Mouse (Mus musculus) neural tube, embryonic 11.5 days (tissue): ENCODE results near the gene Ccdc88c. TPM values are rescaled to one million over a fixed set of nuclear protein-coding genes. Genes with fewer than 3 reads are reported as not detected.

Experiments
- ATAC-seq: fragments of 200-750 bp; cut with Nextera tagmentation; 2 replicates; pipeline ENCODE4 v1.8.0; 2017; ENCODE audit warnings: moderate number of reproducible peaks, mild to moderate bottlenecking, moderate TSS enrichment, moderate library complexity; ENCODE audit not compliant: insufficient read depth, low FRiP score, low TSS enrichment
- DNase-seq: peaks from one replicate; pipeline ENCODE4 v3.0.0-alpha.2; 2015; ENCODE audit warnings: low spot score
- H3K27ac ChIP-seq: fragments of 300-500 bp; sonication (generic); 2 replicates; pipeline ENCODE4 v1.5.1; 2014; ENCODE audit warnings: low read depth, mild to moderate bottlenecking, low read length
- H3K27me3 ChIP-seq: fragments of 300-500 bp; sonication (generic); 2 replicates; pipeline ENCODE4 v1.6.1; 2014; ENCODE audit warnings: mild to moderate bottlenecking, low read length, mixed read lengths; ENCODE audit not compliant: control insufficient read depth, insufficient read depth
- H3K36me3 ChIP-seq: fragments of 300-500 bp; sonication (generic); 2 replicates; pipeline ENCODE4 v1.6.1; 2014; ENCODE audit warnings: mild to moderate bottlenecking, low read length, moderate library complexity, mixed read lengths; ENCODE audit not compliant: control insufficient read depth, insufficient read depth
- H3K4me1 ChIP-seq: fragments of 300-500 bp; sonication (generic); 2 replicates; pipeline ENCODE4 v1.6.1; 2014; ENCODE audit warnings: low read length, mixed read lengths; ENCODE audit not compliant: control insufficient read depth, insufficient read depth
- H3K4me2 ChIP-seq: fragments of 300-500 bp; sonication (generic); 2 replicates; pipeline ENCODE4 v1.6.1; 2014; ENCODE audit warnings: low read depth, mild to moderate bottlenecking, moderate library complexity
- H3K4me3 ChIP-seq: fragments of 300-500 bp; sonication (generic); 2 replicates; pipeline ENCODE4 v1.5.1; 2014; ENCODE audit warnings: low read depth, low read length
- H3K9ac ChIP-seq: fragments of 300-500 bp; sonication (generic); 2 replicates; pipeline ENCODE4 v1.6.1; 2014; ENCODE audit warnings: mild to moderate bottlenecking, low read length
- H3K9me3 ChIP-seq: fragments of 300-500 bp; sonication (generic); 2 replicates; pipeline ENCODE4 v1.6.1; 2016; ENCODE audit warnings: low read length; ENCODE audit not compliant: control insufficient read depth
- WGBS: fragments of 180-500 bp; shearing (Covaris S2); extraction: QIAGEN DNeasy Blood & Tissue Kit; methylation state at CpG from one replicate; pipeline ENCODE4 v1.1.7; 2014; 5-methylcytosine and 5-hydroxymethylcytosine counted together
- polyA plus RNA-seq: library from polyadenylated mRNA; unstranded; fragments of >200 nt; fragmentation: Nextera tagmentation; extraction: Ambion mirVana; gene quantifications from 2 replicates; pipeline ENCODE4 v1.2.1, GENCODE M21; 2014

The Ccdc88c gene
- polyA plus RNA-seq, 1 experiment from 2014 or later: 11.8 TPM

DNA sequence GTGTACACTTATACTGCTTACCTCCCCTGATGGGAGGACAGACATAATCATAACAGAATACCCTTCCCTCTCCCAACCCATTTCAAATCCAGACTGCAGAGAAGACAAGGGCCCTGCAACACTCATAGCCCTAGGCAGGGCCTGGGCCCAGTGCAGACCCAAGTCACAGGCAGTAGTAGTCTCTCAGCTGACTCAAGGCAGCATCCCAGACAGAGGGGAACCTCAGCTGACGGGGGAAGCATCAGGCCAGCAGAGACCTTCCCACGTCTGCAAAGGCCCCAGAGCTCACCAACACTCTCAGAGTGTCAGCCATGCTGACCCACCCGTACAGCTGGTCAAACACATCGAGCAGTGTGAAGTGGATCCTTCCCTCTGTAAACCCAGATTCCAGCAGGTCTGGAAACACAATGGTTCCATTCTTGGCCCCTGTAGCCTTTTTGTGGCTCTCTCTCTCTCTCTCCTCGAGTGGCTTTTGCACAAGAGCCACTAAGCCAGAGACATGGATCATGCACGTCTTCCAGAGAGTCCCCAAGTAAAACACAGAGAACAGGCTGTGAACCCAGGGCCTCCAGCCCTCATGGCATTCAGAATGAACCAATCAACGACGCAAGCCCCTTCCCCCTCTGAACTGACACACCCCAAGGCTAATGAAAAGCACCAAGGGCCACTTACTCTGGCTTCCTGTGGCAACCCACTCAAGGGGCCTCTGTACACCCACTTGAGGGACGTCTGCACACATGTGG lies 7.2 kb downstream of the Ccdc88c start:
- Histone ChIP-seq H3K4me2 (no peak overlapping the region), H3K4me3 (no peak overlapping the region), H3K36me3 (no peaks in the 10 kb centered on the region), H3K4me1 (peaks cover 23% of the 10 kb centered on the region), H3K9me3 (no peaks in the 10 kb centered on the region), H3K27me3 (no peaks in the 10 kb centered on the region), H3K27ac (no peak overlapping the region), H3K9ac (no peak overlapping the region)
- WGBS: 74% methylated on average over 9 of the region's 9 CpGs
- ATAC-seq (no peak), DNase-seq (no peak)

DNA sequence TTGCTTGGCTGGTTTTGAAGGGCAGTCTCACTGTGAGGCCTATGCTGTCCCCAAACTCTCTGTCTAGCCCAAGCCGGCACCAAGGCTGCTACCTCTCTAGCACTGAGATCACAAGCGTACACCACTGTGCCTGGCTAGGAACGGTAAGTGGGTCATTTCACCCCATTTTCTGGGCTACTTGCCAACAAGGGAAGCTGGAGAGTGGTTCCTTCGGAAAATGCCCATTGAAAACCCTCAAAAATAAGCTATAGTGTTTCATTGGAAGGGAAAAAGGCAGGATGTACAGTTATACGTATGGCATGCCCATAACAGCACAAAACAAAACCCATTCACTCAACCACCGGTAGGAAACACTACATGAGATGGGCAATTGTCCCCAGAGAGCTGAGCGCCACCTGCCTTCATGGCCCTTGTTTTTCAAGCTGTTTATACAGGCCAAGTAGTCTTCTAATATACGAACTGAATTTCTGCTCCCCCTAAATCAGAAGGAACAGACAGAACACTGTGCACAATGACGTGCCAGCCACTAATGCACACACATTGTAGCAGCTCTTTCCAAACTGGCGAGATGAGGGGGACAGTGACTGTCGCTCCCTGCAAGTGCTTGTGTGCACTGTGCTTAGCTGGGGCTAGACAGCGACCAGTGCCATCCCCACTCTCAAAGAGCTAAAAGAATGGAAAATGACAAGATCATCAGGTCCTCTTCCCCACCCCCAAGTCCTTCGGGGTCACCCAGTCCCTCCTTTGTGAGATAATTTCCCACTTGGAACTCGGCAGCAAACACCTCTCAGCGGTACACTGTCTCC lies 8.4 kb downstream of the Ccdc88c start:
- H3K4me3 ChIP-seq: no peak overlapping the region
- no peak overlapping the region for H3K4me2 ChIP-seq
- DNase-seq (no peak), ATAC-seq (no peak)
- peaks cover 13% of the 10 kb centered on the region for H3K4me1 ChIP-seq
- H3K9me3 ChIP-seq: no peaks in the 10 kb centered on the region
- H3K9ac ChIP-seq: no peak overlapping the region
- WGBS: 91% methylated on average over 15 of the region's 15 CpGs
- H3K36me3 ChIP-seq: no peaks in the 10 kb centered on the region
- no peak overlapping the region for H3K27ac ChIP-seq
- H3K27me3 ChIP-seq: no peaks in the 10 kb centered on the region

GRCm38 (mm10) chr12:101019443-101019842 lies 9.4 kb downstream of the Ccdc88c start:
- H3K4me1 ChIP-seq: peaks cover 16% of the 10 kb centered on the region
- H3K4me2 ChIP-seq: no peak overlapping the region
- no peaks in the 10 kb centered on the region for H3K36me3 ChIP-seq
- H3K9ac ChIP-seq: no peak overlapping the region
- H3K4me3 ChIP-seq: no peak overlapping the region
- no peak overlapping the region for H3K27ac ChIP-seq
- 89% methylated on average over 7 of the region's 7 CpGs for WGBS
- H3K9me3 ChIP-seq: no peaks in the 10 kb centered on the region
- no peak for DNase-seq
- no peaks in the 10 kb centered on the region for H3K27me3 ChIP-seq
- ATAC-seq: no peak

DNA sequence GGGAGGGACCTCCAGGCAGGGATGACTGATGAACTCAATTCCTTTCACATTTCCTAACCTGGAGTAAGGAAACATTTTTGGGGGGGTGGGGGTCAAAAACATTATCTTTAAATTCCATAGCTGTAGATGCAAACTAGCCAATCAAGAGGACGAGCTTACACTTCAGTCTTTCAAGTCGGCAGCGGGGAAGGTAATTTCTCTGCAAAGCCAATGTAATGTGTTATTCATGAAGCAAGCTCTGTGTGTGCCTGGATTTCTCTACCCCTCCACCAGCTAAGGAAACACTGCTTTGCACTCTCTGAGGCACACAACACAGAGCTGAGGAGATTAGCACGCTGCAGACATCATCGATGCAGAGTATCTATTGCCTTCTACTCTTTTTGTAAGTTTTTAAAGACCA lies 9.8 kb downstream of the Ccdc88c start:
- H3K36me3 ChIP-seq: no peaks in the 10 kb centered on the region
- no peak overlapping the region for H3K4me2 ChIP-seq
- no peak for DNase-seq
- H3K4me1 ChIP-seq: peaks cover 16% of the 10 kb centered on the region
- no peak overlapping the region for H3K4me3 ChIP-seq
- H3K27ac ChIP-seq: peak overlapping the region; percentile 58; the same call in 1 of the 2 replicates
- no peaks in the 10 kb centered on the region for H3K27me3 ChIP-seq
- 56% methylated on average over 5 of the region's 5 CpGs for WGBS
- ATAC-seq: no peak
- H3K9me3 ChIP-seq: no peaks in the 10 kb centered on the region
- H3K9ac ChIP-seq: no peak overlapping the region

DNA sequence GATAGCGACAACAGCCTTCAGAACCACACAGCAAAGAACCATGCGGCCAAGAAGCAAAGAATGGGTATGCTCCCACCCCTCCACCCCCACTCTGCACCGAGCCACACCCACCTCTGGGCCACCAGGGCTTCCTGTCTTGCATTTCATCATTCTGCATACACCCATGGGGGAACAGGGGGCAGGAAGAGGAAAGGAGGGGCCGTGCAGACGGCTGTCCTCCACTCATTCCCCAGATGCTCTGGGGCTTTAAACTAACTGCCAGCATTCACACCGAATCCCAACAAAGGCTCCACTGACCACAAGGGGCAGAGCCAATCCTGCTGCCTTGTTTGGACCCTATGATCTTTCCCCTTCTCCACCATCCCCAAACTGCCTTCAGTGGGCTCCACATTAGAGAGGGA lies 10.9 kb downstream of the Ccdc88c start:
- H3K27ac ChIP-seq: peak overlapping the region; percentile 20; the same call in 1 of the 2 replicates
- no peaks in the 10 kb centered on the region for H3K27me3 ChIP-seq
- peak overlapping the region; percentile 26 for H3K9ac ChIP-seq
- DNase-seq: no peak
- no peaks in the 10 kb centered on the region for H3K9me3 ChIP-seq
- H3K36me3 ChIP-seq: no peaks in the 10 kb centered on the region
- WGBS: 17% methylated on average over 6 of the region's 6 CpGs
- ATAC-seq: peak; percentile 22; the same call in 1 of the 2 replicates
- peak overlapping the region; percentile 26 for H3K4me2 ChIP-seq
- H3K4me1 ChIP-seq: peaks cover 16% of the 10 kb centered on the region
- H3K4me3 ChIP-seq: no peak overlapping the region

GRCm38 (mm10) chr12:101016412-101016928 lies 12.4 kb downstream of the Ccdc88c start:
- ATAC-seq (no peak), DNase-seq (no peak)
- no peaks in the 10 kb centered on the region for H3K36me3 ChIP-seq
- 45% methylated on average over 5 of the region's 5 CpGs for WGBS
- H3K9me3 ChIP-seq: no peaks in the 10 kb centered on the region
- no peaks in the 10 kb centered on the region for H3K27me3 ChIP-seq
- H3K9ac ChIP-seq: no peak overlapping the region
- no peak overlapping the region for H3K4me3 ChIP-seq
- H3K4me1 ChIP-seq: peaks cover 21% of the 10 kb centered on the region
- H3K27ac ChIP-seq: no peak overlapping the region
- no peak overlapping the region for H3K4me2 ChIP-seq

- Histone ChIP-seq H3K27me3 (no peaks in the 10 kb centered on the region), H3K4me2 (no peak overlapping the region), H3K4me3 (no peak overlapping the region), H3K9ac (no peak overlapping the region), H3K27ac (no peak overlapping the region), H3K9me3 (no peaks in the 10 kb centered on the region), H3K36me3 (no peaks in the 10 kb centered on the region), H3K4me1 (peaks cover 21% of the 10 kb centered on the region)
- ATAC-seq: no peak
- 55% methylated on average over 4 of the region's 4 CpGs for WGBS
- no peak for DNase-seq
Observed at GRCm38 (mm10) chr12:101015926-101016325, 12.9 kb downstream of the Ccdc88c start.

- no peak overlapping the region for H3K4me2 ChIP-seq
Observed at GRCm38 (mm10) chr12:101015165-101015560, 13.7 kb downstream of the Ccdc88c start.

More at GRCm38 (mm10) chr12:101015165-101015560, 13.7 kb downstream of the Ccdc88c start:
- no peaks in the 10 kb centered on the region for H3K9me3 ChIP-seq
- H3K27ac ChIP-seq: no peak overlapping the region
- no peaks in the 10 kb centered on the region for H3K36me3 ChIP-seq
- H3K4me1 ChIP-seq: peaks cover 21% of the 10 kb centered on the region
- 89% methylated on average over 11 of the region's 11 CpGs for WGBS
- ATAC-seq (no peak), DNase-seq (no peak)
- H3K9ac ChIP-seq: no peak overlapping the region
- H3K4me3 ChIP-seq: no peak overlapping the region
- no peaks in the 10 kb centered on the region for H3K27me3 ChIP-seq
